Mouse (Mus musculus): ENCODE data around the gene Iah1. TPM values are rescaled to one million over a fixed set of nuclear protein-coding genes. Genes with fewer than 3 reads are reported as not detected.

The Iah1 gene
- polyA plus RNA-seq, 1 experiment from 2014 or later, result 64.7 TPM

DNA sequence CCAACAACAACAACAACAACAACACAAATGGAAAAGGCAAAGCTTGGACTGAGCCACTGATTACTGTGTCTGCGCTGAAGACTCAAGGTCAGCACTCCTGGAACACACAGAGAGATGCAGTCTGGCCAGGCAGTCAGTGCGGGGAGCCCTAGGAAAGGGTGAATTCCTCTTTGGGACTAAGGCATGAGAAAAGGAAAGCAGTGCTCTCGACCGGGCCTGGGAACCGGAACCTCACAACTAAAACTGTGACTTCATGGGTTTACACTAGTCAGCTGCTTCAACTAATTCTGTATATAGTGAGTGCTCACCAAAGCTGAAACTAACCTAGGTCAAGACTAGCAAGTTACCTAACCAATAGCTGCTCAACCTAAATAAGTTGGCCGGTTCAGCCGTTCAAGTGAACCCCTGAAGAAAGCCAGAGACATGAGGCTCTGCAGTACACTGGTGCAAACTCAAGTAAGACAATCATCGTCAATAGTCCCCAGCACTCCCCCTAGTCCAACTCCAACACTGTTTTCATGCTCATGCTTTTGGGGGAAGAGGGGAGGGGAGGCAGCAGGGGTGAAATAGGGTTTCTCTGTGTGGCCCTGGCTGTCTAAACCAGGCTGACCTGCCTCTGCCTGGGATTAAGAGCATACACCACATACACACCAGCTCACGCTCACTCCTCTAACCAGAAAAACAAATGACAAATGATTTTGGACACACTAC is 52.3 kb downstream of the Iah1 start:
- Histone ChIP-seq H3K4me2 (ENCODE audit: low read depth, low read length) (no peak overlapping the region), H3K9ac (replicated peaks) (no peak overlapping the region), H3K27ac (ENCODE audit: low read depth) (no peak overlapping the region), H3K36me3 (replicated peaks; ENCODE audit: insufficient read depth, low read length) (no peaks in the 10 kb centered on the region), H3K27me3 (ENCODE audit: insufficient read depth, low read length) (no peaks in the 10 kb centered on the region), H3K4me1 (ENCODE audit: insufficient read depth) (peaks cover 11% of the 10 kb centered on the region), H3K4me3 (ENCODE audit: low read depth, low read length) (no peak overlapping the region), H3K9me3 (ENCODE audit: low read length) (no peaks in the 10 kb centered on the region)
- DNase-seq, result no peak
- ATAC-seq, result no peak
- no peak for TF ChIP-seq EP300 (IDR thresholded peaks at IDR 0.05; ENCODE audit: low read depth)
- TF ChIP-seq CTCF (IDR thresholded peaks at IDR 0.05; ENCODE audit: low read depth), result no peak
- WGBS (ENCODE audit: insufficient replicate concordance), result 87% methylated on average over 9 of the region's 9 CpGs

DNA sequence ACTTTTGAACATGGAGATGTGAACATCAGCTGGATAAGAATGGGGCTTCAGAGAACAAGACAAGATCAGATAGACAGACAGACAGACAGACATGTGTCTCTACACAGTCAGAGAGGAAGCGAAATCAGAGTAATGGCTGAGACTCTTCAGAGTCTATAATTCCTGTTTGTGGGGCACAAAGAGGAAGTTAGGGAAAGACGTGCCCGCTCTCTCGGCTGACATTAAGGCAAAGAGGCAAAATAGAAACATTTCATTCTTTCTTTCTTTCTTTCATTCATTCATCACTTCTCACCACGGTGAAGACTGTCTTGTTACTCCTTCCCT is 52.9 kb downstream of the Iah1 start:
- H3K36me3 ChIP-seq (replicated peaks; ENCODE audit: insufficient read depth, low read length), result no peaks in the 10 kb centered on the region
- H3K27me3 ChIP-seq (ENCODE audit: insufficient read depth, low read length), result no peaks in the 10 kb centered on the region
- peaks cover 11% of the 10 kb centered on the region for H3K4me1 ChIP-seq (ENCODE audit: insufficient read depth)
- DNase-seq (no peak), ATAC-seq (no peak)
- H3K27ac ChIP-seq (ENCODE audit: low read depth), result no peak overlapping the region
- H3K9me3 ChIP-seq (ENCODE audit: low read length), result no peaks in the 10 kb centered on the region
- TF ChIP-seq CTCF (IDR thresholded peaks at IDR 0.05; ENCODE audit: low read depth), result no peak
- no peak for TF ChIP-seq EP300 (IDR thresholded peaks at IDR 0.05; ENCODE audit: low read depth)
- H3K4me3 ChIP-seq (ENCODE audit: low read depth, low read length), result no peak overlapping the region
- 59% methylated on average over 5 of the region's 5 CpGs for WGBS (ENCODE audit: insufficient replicate concordance)
- H3K4me2 ChIP-seq (ENCODE audit: low read depth, low read length), result no peak overlapping the region
- no peak overlapping the region for H3K9ac ChIP-seq (replicated peaks)

DNA sequence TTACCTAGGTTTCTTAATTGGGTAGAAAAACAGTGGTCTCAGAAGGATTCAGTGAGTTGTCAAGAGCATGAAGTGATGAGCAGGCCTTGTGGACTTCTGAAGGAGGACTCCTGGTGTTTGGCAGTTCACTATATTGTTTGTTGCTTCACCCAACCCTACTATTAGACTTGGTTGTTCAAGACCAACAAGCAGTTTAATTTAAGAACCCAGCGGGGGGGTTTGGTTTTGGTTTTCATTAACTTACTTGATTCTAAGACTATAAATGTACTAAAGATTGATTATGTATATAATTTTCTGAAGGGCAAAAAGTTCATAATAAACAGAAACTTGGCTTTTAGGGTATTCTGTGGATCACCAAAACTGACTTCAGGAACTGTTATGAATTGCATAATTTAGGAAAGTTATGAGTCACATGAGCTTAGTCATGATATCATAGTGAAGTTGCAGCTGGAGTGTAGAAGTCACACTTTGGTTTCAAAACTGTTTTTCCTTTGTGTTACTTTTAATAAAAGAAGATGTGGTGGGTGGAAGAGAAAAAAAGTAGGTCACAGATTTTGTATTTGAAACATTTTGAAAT is 53.9 kb downstream of the Iah1 start:
- Histone ChIP-seq H3K4me3 (ENCODE audit: low read depth, low read length) (no peak overlapping the region), H3K4me1 (ENCODE audit: insufficient read depth) (peaks cover 15% of the 10 kb centered on the region), H3K36me3 (replicated peaks; ENCODE audit: insufficient read depth, low read length) (no peaks in the 10 kb centered on the region), H3K9ac (replicated peaks) (no peak overlapping the region), H3K4me2 (ENCODE audit: low read depth, low read length) (no peak overlapping the region), H3K9me3 (ENCODE audit: low read length) (no peaks in the 10 kb centered on the region), H3K27me3 (ENCODE audit: insufficient read depth, low read length) (no peaks in the 10 kb centered on the region), H3K27ac (ENCODE audit: low read depth) (no peak overlapping the region)
- ATAC-seq, result no peak
- DNase-seq, result no peak
- WGBS (ENCODE audit: insufficient replicate concordance), result 83% methylated on average over 1 of the region's 1 CpGs
- TF ChIP-seq CTCF (IDR thresholded peaks at IDR 0.05; ENCODE audit: low read depth) (no peak), EP300 (IDR thresholded peaks at IDR 0.05; ENCODE audit: low read depth) (no peak)

GRCm38 (mm10) chr12:21373100-21373819 is 57.1 kb downstream of the Iah1 start, which contains the start of gene Adam17:
Adam17 (minus strand) TSS chr12:21373632.
- H3K4me1 ChIP-seq (ENCODE audit: insufficient read depth), result peaks cover 18% of the 10 kb centered on the region
- ATAC-seq (peak; percentile 98), DNase-seq (peak; percentile 96)
- no peaks in the 10 kb centered on the region for H3K36me3 ChIP-seq (replicated peaks; ENCODE audit: insufficient read depth, low read length)
- WGBS (ENCODE audit: insufficient replicate concordance), result under 1% methylated on average over 55 of the region's 55 CpGs
- H3K27ac ChIP-seq (ENCODE audit: low read depth), result peak within 1 kb of the TSS; percentile 97
- peak within 1 kb of the TSS; percentile 97 for H3K9ac ChIP-seq (replicated peaks)
- no peaks in the 10 kb centered on the region for H3K27me3 ChIP-seq (ENCODE audit: insufficient read depth, low read length)
- peak within 1 kb of the TSS; percentile 98 for H3K4me2 ChIP-seq (ENCODE audit: low read depth, low read length)
- no peaks in the 10 kb centered on the region for H3K9me3 ChIP-seq (ENCODE audit: low read length)
- TF ChIP-seq EP300 (IDR thresholded peaks at IDR 0.05; ENCODE audit: low read depth), result no peak
- peak; percentile 80 for TF ChIP-seq CTCF (IDR thresholded peaks at IDR 0.05; ENCODE audit: low read depth)
- peak within 1 kb of the TSS; percentile 71 for H3K4me3 ChIP-seq (ENCODE audit: low read depth, low read length)

Other genes starting within 250 kb of the Iah1 start
- 30.3 and 33.1 TPM in 2 replicates for gene Cpsf3, start 31.0 kb upstream of the Iah1 start, polyA plus RNA-seq (2015; fragmentation: Nextera tagmentation; extraction: Ambion mirVana)
- 18.9 and 19.5 TPM in 2 replicates for gene Itgb1bp1, start 30.1 kb upstream of the Iah1 start, polyA plus RNA-seq (2015; fragmentation: Nextera tagmentation; extraction: Ambion mirVana)
- gene Adam17, start 57.2 kb downstream of the Iah1 start, polyA plus RNA-seq (2015; fragmentation: Nextera tagmentation; extraction: Ambion mirVana), result 8.1 and 9.9 TPM in 2 replicates
- 116 and 120 TPM in 2 replicates for gene Ywhaq, start 101.2 kb downstream of the Iah1 start, polyA plus RNA-seq (2015; fragmentation: Nextera tagmentation; extraction: Ambion mirVana)

Data from liver, postnatal 0 days (tissue).